Mouse (Mus musculus) 416B (cell line): ENCODE measurements around the gene Chst11.

ENCODE experiments used
- DNase-seq: peaks from one replicate; pipeline ENCODE4 v3.0.0; 2011; ENCODE audit warnings: low read depth

Gene Chst11

DNA sequence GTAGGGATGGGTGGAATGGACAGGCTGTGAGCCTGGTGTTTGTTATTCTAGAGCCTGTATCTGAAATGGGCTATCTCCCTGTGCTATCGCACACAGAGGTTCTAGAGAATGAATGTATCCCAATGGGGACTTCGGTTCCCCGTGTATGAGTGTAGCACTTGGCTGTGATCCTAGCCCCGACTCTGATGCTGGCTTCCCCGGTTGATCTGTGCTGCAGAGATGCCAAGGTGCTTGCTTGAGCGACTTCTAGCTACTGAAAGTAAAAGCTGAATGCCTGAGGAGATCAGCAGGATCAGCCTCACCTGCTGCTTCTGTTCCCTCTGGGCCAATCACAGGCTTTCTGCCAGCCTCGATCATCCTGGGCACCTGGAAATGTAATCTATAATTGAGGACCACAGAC is 91.5 kb downstream of the Chst11 start:
- no peak for DNase-seq

DNA sequence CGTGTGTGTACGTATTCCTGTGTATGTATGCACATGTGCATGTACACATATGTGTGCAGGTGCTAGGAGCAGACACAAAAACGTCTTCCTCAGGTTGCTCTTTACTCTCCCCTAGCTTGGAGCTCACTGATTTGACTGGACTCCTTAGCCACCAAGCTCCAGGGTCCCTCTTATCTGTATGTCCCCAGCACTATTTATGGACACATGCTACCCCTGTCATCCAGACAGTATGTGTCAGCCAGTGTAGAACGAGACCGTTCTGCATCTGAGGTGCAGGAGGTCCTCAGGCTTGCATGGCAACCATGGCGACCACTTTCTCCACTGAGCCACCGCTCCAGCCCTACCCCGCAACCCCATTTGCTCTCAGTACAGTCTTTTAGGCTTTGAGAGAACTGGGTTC is 93.4 kb downstream of the Chst11 start:
- DNase-seq = no peak

DNA sequence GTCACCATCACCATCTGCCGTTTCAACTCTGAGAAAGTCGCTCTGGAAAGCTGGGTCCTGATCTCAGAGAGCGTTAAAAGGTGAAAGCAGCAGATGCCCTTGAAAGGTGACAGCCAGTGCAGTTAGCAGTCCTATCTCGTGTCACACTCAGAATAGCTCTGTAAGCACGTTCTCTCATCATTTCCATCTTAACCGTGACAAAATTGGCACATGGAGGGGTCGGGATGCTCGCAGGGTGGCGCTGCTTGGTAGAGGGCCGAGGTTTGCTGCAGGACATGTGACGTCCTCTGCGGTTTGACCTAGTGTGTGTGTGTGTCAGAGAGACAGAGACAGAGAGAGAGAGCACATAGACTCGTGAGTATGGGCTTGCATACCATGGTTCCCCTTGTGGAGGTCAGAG is 94.5 kb downstream of the Chst11 start:
- no peak for DNase-seq

- DNase-seq = peak; percentile 41
These were observed 95.0 kb downstream of the Chst11 start for GRCm38 (mm10) chr10:83080275-83080741.

- no peak for DNase-seq
These were observed 95.6 kb downstream of the Chst11 start for GRCm38 (mm10) chr10:83080930-83081329.

DNA sequence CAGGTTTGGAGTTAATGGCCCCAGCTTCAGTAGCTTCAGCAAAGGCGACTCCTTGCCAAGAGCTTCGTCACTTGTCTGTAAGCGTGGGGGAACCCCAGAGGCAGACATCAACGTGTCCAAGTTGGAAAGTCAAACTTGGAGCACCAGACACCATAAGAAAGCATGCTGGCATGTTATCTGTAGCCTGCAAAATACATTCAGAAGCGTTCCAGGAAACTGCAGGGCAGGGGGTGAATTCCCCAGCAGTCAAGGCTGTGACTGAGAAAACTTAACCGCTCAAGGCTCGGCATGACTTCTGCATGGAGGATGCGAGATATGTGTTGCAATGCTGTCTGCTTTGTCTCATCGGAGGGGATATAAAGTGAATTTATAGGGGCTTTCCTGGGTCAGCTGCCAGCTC is 98.6 kb downstream of the Chst11 start:
- no peak for DNase-seq

GRCm38 (mm10) chr10:83088318-83088717 is 103.0 kb downstream of the Chst11 start:
- DNase-seq = no peak

- no peak for DNase-seq
These were observed 103.5 kb downstream of the Chst11 start for GRCm38 (mm10) chr10:83088826-83089225.

DNA sequence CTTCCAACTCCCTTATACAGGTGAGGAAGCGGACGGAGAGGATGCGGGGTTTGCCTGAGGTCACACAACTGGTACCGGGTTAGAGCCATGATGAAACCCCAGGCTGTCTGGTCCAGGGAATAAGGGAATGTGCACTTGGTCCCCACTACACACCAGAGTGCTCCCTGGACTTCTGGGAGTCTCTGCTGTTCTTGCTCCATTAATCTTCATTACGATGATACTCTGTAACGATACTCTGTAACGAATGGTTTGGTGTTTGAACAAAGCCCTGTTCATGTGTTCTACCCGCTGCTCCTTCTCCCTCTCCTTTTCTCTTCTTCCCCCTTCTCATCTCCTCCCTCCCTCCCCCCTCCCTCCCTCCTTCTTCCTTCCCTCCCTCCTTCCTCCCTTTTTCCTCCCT is 104.9 kb downstream of the Chst11 start:
- no peak for DNase-seq

DNA sequence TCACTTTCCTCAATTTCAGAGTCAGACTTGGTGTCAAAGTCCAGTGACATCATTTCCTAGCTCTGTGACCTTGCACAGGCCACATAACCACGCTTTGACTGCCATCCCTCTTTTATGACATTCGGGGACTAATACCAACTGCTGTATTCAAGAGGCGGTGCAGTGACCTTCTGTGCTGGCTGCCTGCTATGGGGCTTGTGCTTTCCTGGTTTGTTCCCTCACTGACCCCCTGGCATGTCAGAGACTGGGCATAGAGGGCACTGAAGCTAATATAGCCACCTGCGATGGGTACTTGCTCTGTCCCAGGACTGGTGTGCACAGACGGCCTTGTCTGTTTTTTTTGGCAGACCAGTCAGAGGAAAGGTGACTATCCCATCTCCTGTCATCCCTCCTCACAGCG is 108.4 kb downstream of the Chst11 start:
- peak; percentile 77 for DNase-seq

- peak; percentile 84 for DNase-seq
These were observed 109.0 kb downstream of the Chst11 start for GRCm38 (mm10) chr10:83094248-83094647.

- DNase-seq = peak; percentile 72
These were observed 109.8 kb downstream of the Chst11 start for GRCm38 (mm10) chr10:83094821-83095725.

- no peak for DNase-seq
These were observed 111.0 kb downstream of the Chst11 start for GRCm38 (mm10) chr10:83096257-83096656.

GRCm38 (mm10) chr10:83098940-83099339 is 113.6 kb downstream of the Chst11 start:
- DNase-seq = peak; percentile 31

GRCm38 (mm10) chr10:83099669-83100068 is 114.4 kb downstream of the Chst11 start:
- peak; percentile 63 for DNase-seq

DNA sequence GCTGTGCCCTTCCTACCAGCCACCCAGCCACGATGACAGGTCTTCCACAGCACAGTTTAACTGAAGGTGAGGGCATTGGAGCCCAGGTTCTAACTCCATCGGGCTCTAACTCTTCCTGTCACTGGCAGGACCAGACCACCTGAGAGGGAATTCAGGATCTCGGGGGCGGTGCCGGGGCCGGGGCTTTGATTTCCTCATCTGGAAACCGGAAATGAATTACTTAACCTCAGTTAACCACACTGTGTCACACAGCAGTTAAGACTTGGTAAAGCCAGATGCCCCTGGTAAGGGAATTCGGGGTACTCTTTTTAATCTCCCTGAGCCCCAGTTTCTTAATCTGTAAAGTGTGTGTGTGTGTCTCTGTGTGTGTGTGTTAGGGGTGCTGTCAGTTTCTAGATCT is 115.6 kb downstream of the Chst11 start:
- peak; percentile 59 for DNase-seq

DNA sequence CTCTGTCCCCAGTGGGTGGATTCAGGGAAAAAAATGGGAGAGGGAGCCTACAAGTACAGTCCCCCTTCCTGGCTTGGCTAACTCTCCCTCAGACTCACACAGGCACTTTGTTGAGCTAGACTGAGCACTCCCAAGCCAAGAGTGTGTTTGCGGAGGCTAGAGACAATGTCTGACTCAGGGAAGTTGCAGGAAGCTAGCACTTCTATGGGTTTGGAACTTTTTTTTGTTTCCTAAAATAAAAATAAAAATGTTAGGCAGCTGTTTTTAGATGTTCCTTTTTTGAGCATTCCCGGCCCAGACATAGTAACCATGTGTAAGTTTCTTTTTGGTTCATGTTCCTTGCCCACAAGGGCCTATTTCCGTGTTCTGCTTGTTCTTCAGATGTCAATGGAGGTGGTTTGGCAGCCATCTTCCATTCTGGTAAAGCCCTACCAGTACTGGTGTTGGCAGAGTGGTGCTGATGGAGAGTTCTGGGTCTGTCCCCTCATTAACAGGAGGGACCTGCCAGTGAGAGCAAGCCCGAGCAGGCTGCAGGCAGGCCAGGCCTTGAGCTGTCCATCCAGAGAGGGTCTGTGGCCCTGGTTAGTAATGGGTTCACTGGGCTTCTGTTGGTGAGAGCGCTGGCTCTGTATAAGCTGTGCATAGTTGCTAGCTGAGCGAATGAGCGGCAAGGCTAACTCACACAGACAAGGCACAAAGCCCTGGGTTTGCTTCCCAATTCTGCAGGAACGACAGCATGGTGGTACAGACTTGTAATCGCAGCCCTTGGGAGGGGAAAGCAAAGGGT is 116.3 kb downstream of the Chst11 start:
- DNase-seq = no peak

DNA sequence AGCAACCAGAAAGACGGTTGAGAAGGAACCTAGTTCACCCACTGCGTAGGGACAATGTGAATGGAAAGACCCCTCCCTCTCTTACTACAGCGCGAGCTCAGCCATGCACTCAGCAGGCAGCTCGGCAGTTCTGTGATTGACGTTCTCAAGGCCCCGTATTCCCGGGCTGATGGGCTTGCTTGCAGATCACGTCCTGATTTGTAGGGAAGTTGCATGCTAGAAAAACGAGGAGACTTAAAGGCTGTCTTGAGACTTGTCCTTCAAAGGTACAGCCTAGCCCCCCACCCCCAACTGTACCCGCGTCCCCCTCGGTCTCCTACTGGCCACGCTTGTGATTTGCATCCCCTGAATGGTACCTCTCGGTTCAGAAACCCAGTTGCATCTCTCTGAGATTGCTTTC is 117.4 kb downstream of the Chst11 start:
- DNase-seq = no peak

DNA sequence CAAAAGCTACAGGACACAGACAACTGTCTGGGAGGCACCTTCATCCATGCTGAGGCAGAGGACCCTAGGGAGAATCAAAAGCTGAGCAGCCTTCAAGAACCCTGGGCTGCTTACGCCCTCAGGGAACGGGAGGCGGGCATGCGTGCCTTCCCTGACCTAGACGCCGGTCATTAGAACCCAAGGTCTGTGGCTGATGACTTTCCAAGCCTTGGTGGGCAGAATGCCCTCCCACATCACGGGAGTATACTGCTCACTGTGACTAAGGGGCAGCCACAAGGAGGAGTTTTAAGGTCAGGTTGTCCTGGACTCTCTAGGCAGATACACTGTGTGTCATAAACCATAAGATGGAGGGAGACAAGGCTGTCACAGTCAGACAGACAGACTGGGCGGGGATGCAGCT is 118.9 kb downstream of the Chst11 start:
- no peak for DNase-seq

DNA sequence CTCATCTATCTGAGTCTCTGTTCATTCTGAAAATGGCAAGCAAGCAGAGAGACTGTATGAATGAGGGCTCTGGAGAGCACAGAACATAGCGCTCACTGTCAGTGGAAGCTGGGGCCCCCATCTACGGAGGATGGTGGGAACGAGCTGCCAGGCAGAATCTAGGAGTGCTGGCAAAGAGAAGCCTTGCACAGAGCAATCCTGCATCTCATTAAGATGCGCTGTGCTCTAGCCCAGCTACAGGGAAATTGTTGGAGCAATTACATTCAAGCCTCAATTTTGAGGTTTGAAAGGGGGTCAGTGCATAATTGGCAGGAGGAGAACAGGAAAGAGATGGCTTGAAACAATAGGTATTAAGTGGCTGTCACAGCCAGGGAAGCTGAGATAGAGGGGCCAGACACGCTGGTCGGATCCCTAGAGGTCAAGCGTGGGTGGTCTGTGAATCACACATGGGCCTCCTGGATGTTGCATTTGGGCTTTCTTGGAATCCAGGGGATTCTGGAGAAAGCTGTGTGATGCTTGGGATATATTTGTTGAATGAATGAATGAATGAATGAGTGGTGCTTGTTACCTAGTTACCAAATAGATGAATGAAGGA is 121.0 kb downstream of the Chst11 start:
- DNase-seq = no peak

DNA sequence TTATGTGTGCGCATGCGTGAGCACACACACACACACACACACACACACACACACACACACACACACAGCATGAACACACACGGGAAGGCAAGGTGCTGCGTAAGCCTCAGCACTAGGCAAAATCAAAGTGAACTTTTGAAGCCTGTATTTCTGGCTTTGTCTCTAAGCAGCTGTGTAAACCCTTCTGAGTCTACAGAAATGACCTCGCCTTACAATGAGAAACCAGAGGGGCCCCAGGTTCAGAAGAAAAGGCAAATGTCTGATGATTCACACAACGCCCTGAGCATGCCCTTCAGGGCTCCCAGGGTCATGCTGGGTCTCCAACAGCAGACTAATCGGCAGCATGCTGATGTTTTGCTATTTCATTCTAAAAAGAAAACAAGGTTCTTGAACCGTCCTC is 122.1 kb downstream of the Chst11 start:
- DNase-seq = no peak

- no peak for DNase-seq
These were observed 122.8 kb downstream of the Chst11 start for GRCm38 (mm10) chr10:83107921-83108738.
